Mouse (Mus musculus) neural tube, embryonic 14.5 days (tissue): ENCODE results near the gene Tgm7. TPM values are rescaled to one million over a fixed set of nuclear protein-coding genes. Genes with fewer than 3 reads are reported as not detected.

ENCODE experiments used
- ATAC-seq: fragments of 200-750 bp; cut with Nextera tagmentation; 2 replicates; pipeline ENCODE4 v1.8.0; 2017; ENCODE audit warnings: low read depth, mild to moderate bottlenecking, moderate TSS enrichment, moderate library complexity
- H3K27ac ChIP-seq: fragments of 300-500 bp; sonication (generic); 2 replicates; pipeline ENCODE4 v1.5.1; 2014; ENCODE audit warnings: low read depth, mild to moderate bottlenecking, control low read depth, low read length, moderate library complexity, mixed read lengths
- H3K27me3 ChIP-seq: fragments of 300-500 bp; sonication (generic); 2 replicates; pipeline ENCODE4 v1.6.1; 2014; ENCODE audit warnings: low read length; ENCODE audit not compliant: control insufficient read depth, insufficient read depth
- H3K36me3 ChIP-seq: fragments of 300-500 bp; sonication (generic); 2 replicates; pipeline ENCODE4 v1.6.1; 2014; ENCODE audit warnings: low read length, mixed read lengths; ENCODE audit not compliant: control insufficient read depth, insufficient read depth
- H3K4me1 ChIP-seq: fragments of 300-500 bp; sonication (generic); 2 replicates; pipeline ENCODE4 v1.6.1; 2014; ENCODE audit warnings: low read length; ENCODE audit not compliant: control insufficient read depth, insufficient read depth
- H3K4me2 ChIP-seq: fragments of 300-500 bp; sonication (generic); 2 replicates; pipeline ENCODE4 v1.6.1; 2014; ENCODE audit warnings: mild to moderate bottlenecking, low read depth, low read length, control low read depth
- H3K4me3 ChIP-seq: fragments of 300-500 bp; sonication (generic); 2 replicates; pipeline ENCODE4 v1.5.1; 2014; ENCODE audit warnings: low read depth, low read length, control low read depth, mixed read lengths
- H3K9ac ChIP-seq: fragments of 300-500 bp; sonication (generic); replicated peaks from 2 replicates; pipeline ENCODE4 v1.6.1; 2014; ENCODE audit warnings: low read depth, mild to moderate bottlenecking, control low read depth, low read length, mixed read lengths
- H3K9me3 ChIP-seq: fragments of 300-500 bp; sonication (generic); 2 replicates; pipeline ENCODE4 v1.6.1; 2016; ENCODE audit warnings: low read length; ENCODE audit not compliant: control insufficient read depth
- WGBS: fragments of 180-500 bp; shearing (Covaris S2); extraction: QIAGEN DNeasy Blood & Tissue Kit; methylation state at CpG from one replicate; pipeline ENCODE4 v1.1.7; 2014; 5-methylcytosine and 5-hydroxymethylcytosine counted together
- polyA plus RNA-seq: library from polyadenylated mRNA; unstranded; fragments of >200 nt; fragmentation: Nextera tagmentation; extraction: Ambion mirVana; gene quantifications from 2 replicates; pipeline ENCODE4 v1.2.1, GENCODE M21; 2014

Tgm7 gene
- not detected in 2 replicates for polyA plus RNA-seq

DNA sequence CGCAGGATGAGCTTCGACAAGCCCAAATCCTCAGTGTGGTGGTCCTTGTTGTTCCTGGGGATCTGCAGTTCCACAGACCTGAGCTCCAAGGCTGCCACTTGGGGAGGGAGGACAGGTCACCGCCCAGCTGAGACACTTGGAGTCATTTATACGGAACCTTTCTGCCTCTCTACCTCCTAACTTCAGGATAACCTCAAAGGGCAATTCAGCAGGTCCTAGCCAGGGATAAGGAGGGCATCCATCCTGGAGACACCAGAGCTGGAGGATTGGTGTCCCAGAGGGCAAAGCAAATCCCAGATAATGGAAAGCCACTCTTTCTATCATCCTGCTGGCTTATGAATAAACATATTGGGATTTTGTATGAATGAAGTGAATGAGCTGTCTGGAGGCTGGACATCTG, at the start of gene Tgm7:
Gene Tgm7 (minus strand): TSS at position 101 of the 400 bp plus-strand sequence.
- Histone ChIP-seq H3K9ac (no peak within 1 kb of the TSS), H3K4me2 (no peak within 1 kb of the TSS), H3K4me3 (no peak within 1 kb of the TSS), H3K4me1 (no peaks in the 10 kb centered on the region), H3K9me3 (no peaks in the 10 kb centered on the region), H3K27me3 (no peaks in the 10 kb centered on the region), H3K27ac (no peak within 1 kb of the TSS), H3K36me3 (no peaks in the 10 kb centered on the region)
- 93% methylated on average over 4 of the region's 4 CpGs for WGBS
- no peak for ATAC-seq

DNA sequence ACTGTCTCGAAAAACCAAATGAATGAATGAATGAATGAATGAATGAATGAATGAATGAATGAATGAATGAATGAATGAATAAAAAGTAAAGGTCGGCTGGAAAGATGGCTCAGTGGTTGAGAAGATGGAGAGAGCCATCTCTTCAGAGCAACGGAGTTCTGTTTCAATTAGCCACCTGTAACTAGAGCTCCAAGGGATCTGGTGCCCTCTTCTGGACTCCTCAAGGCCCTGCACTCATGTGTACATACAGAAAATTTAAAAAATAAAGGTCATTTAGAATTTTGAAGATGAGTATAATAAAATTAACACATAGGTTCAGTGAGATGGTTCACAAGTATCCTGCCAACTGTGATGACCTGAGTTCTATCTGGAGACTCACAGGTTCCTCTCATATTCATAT, 43.5 kb upstream of the Tgm7 start:
- H3K4me1 ChIP-seq, result no peaks in the 10 kb centered on the region
- no peaks in the 10 kb centered on the region for H3K27me3 ChIP-seq
- H3K9me3 ChIP-seq, result no peaks in the 10 kb centered on the region
- no peak for ATAC-seq
- H3K36me3 ChIP-seq, result peaks cover 14% of the 10 kb centered on the region; the same call in 1 of the 2 replicates
- H3K9ac ChIP-seq, result no peak overlapping the region
- WGBS, result 91% methylated on average over 3 of the region's 3 CpGs
- no peak overlapping the region for H3K27ac ChIP-seq
- H3K4me2 ChIP-seq, result no peak overlapping the region
- H3K4me3 ChIP-seq, result no peak overlapping the region

- Histone ChIP-seq H3K27ac (no peak overlapping the region), H3K9ac (no peak overlapping the region), H3K4me1 (no peaks in the 10 kb centered on the region), H3K4me3 (no peak overlapping the region), H3K27me3 (no peaks in the 10 kb centered on the region), H3K9me3 (no peaks in the 10 kb centered on the region), H3K36me3 (peaks cover 14% of the 10 kb centered on the region; the same call in 1 of the 2 replicates), H3K4me2 (no peak overlapping the region)
- no peak for ATAC-seq
- WGBS, result 89% methylated on average over 5 of the region's 5 CpGs
Observed at GRCm38 (mm10) chr2:121149679-121150078, 40.1 kb upstream of the Tgm7 start.

DNA sequence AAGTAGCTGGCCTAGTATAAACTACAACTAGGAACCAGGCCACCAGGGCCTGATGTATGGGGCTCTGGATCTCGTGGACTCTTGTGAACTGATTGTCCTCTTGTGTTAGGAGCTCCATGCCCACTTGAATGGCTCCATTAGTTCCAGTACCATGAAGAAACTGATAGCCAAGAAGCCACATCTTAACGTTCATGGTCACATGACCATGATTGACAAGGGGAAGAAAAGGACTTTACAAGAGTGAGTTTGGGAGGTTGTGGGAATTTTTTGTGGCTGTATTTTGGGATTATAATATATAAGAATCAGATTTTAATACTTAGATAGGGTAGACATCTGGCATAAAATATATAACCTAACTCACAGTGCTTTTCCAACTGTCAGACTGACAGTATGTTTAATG, 32.8 kb upstream of the Tgm7 start:
- no peak for ATAC-seq
- no peaks in the 10 kb centered on the region for H3K27me3 ChIP-seq
- no peak overlapping the region for H3K9ac ChIP-seq
- H3K4me3 ChIP-seq, result no peak overlapping the region
- whole genome bisulfite sequencing, result 48% methylated on average over 2 of the region's 2 CpGs
- no peak overlapping the region for H3K4me2 ChIP-seq
- peaks cover 11% of the 10 kb centered on the region; the same call in 1 of the 2 replicates for H3K36me3 ChIP-seq
- no peaks in the 10 kb centered on the region for H3K9me3 ChIP-seq
- peaks cover 20% of the 10 kb centered on the region for H3K4me1 ChIP-seq
- H3K27ac ChIP-seq, result no peak overlapping the region

- Histone ChIP-seq H3K9ac (peak overlapping the region; percentile 86), H3K9me3 (no peaks in the 10 kb centered on the region), H3K27ac (peak overlapping the region; percentile 99), H3K36me3 (peaks cover 8% of the 10 kb centered on the region; the same call in 1 of the 2 replicates), H3K4me3 (peak overlapping the region; percentile 63), H3K4me1 (peaks cover 20% of the 10 kb centered on the region), H3K27me3 (no peaks in the 10 kb centered on the region), H3K4me2 (peak overlapping the region; percentile 82)
- WGBS, result 74% methylated on average over 16 of the region's 16 CpGs
- no peak for ATAC-seq
Observed at GRCm38 (mm10) chr2:121141216-121142035, 31.8 kb upstream of the Tgm7 start.

DNA sequence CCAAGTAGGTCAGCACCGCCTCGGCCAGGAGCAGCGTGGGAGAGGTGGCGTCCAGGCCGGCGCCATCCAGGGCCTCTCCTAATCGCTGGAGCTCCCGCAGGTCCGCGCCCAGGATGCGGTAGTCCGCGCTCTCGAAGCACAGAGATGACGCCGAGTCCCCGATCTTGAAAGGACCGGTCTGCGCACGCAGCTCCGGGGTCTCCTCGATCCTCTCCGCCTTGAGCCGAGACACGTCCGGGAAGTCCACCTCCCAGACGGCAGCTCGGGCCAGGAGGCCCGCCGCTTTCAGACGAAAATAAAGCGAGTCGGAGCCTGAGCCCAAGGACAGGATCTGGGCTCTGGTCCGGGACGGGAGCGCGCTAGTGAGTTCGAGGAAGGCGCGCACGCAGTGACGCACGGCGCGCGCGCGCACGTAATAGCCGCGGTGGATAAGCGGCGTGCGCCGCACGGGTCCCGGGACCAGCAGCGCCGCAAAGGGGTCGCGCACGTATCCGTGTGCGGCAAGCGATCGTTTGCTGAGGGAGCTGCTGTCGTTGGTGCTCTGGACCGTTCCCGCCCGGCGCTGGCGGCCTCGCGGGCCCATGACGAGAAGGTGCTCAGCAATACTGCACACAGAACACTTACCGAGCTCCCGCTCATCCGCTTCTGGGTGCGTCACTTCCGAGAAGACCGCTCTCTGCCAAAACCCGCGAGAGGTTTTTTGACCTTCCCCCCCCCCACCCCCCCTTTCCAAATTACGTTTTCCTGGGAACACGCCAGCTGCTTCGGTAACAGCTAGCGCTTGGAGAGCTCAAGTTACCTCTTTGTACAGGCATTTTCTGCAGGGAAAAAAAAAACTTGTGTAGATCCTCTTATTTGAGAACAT, 30.7 kb upstream of the Tgm7 start, which contains the start of the genes Adal and Lcmt2:
Gene Adal (plus strand): TSS at position 411 of the 865 bp plus-strand sequence.
Gene Lcmt2 (minus strand): TSS at position 636 of the 865 bp plus-strand sequence.
- under 1% methylated on average over 86 of the region's 87 CpGs for WGBS
- ATAC-seq, result peak; percentile 96

GRCm38 (mm10) chr2:121139266-121140017, 29.8 kb upstream of the Tgm7 start:
- Histone ChIP-seq H3K36me3 (0 out of 2 replicates have a peak, but pooled peaks cover 7% of the 10 kb centered on the region), H3K4me3 (peak overlapping the region; percentile 63), H3K4me2 (peak overlapping the region; percentile 82), H3K27ac (peak overlapping the region; percentile 99), H3K9me3 (no peaks in the 10 kb centered on the region), H3K27me3 (no peaks in the 10 kb centered on the region), H3K4me1 (peaks cover 20% of the 10 kb centered on the region), H3K9ac (peak overlapping the region; percentile 86)
- no peak for ATAC-seq
- 47% methylated on average over 29 of the region's 29 CpGs for WGBS

More for the DNA sequence above, 30.7 kb upstream of the Tgm7 start, which contains the start of the genes Adal and Lcmt2:
- Histone ChIP-seq H3K27ac (peak within 1 kb of the TSS; percentile 99), H3K9ac (peak within 1 kb of the TSS; percentile 86), H3K4me3 (peak within 1 kb of the TSS; percentile 63), H3K36me3 (0 out of 2 replicates have a peak, but pooled peaks cover 7% of the 10 kb centered on the region), H3K4me1 (peaks cover 20% of the 10 kb centered on the region), H3K27me3 (no peaks in the 10 kb centered on the region), H3K9me3 (no peaks in the 10 kb centered on the region), H3K4me2 (peak within 1 kb of the TSS; percentile 82)

DNA sequence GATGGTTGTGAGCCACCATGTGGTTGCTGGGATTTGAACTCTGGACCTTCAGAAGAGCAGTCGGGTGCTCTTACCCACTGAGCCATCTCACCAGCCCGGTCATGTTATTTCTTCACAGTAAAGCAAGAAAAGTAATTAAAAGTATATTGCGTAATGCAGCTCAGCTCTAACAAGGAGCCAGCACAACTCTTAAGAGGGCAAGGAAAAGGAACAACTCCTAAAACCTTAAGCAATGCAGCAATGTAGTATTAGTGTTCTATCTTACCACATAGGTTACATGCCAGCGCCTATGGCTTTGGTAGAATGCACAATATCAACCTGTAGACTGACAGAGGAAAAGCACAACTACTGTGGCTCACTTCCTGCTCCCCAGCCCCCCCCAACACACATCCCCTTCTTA, 27.8 kb upstream of the Tgm7 start:
- Histone ChIP-seq H3K4me3 (no peak overlapping the region), H3K9me3 (no peaks in the 10 kb centered on the region), H3K27ac (no peak overlapping the region), H3K36me3 (0 out of 2 replicates have a peak, but pooled peaks cover 4% of the 10 kb centered on the region), H3K4me2 (no peak overlapping the region), H3K9ac (no peak overlapping the region), H3K4me1 (peaks cover 20% of the 10 kb centered on the region), H3K27me3 (no peaks in the 10 kb centered on the region)
- WGBS, result 98% methylated on average over 4 of the region's 4 CpGs
- ATAC-seq, result no peak
